ENCODE assay signal across 9 mouse cellular contexts in the genomic region with DNA sequence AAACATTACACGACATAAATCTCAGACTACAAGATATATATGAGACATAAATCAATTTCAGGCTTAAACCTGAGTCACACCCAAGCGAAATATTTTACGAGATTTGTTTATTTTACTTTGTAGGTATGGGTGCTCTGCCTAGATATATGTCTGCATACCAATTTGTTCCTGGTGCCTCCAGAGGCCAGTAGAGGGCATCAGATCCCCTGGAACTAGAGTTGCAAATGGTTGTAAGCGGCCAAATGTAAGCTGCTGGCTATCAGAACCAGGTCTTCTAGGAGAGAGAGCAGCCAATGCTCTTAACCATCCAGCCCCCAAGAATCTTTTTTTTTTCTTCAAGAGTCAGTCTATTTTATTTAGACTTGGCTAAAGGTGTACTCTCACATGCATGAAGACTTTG. TPM values are rescaled to one million over a fixed set of nuclear protein-coding genes. Genes with fewer than 3 reads are reported as not detected.
DNase-seq lines count a peak whose midpoint lies in the region; ATAC-seq and TF ChIP-seq lines count a peak whose summit lies in the region.
"Had no signal": no experiment of that assay in that cellular context is flagged by ENCODE, and none has a peak within 500 bp of the region (broad histone marks: within the 10 kb centered on the region; RNA-seq: fewer than 3 reads in every experiment).

No protein-coding gene starts in this region.

- TF ChIP-seq EP300 in liver, embryonic 14.5 days (IDR thresholded peaks at IDR 0.05; ENCODE audit: low read depth): no peak

- peak; percentile 49 to 50 for DNase-seq in cerebellum, postnatal 14 days
- no peak for DNase-seq in cerebellum, adult 8-10 months
- peak; percentile 26 for DNase-seq in urinary bladder, postnatal 14 days (ENCODE audit: low spot score)
- no peak for DNase-seq in urinary bladder, postnatal 25 days (ENCODE audit: low spot score)
- peak in 2 of 3 experiments; percentile 9 to 22 for DNase-seq in liver, embryonic 14.5 days (ENCODE audit: low read depth in 3 of 3, low spot score in 3 of 3)
- DNase-seq in yolk sac, embryonic 10.5 days (ENCODE audit: low spot score): no peak
- no peak for DNase-seq in adrenal gland, adult 18-20 months (ENCODE audit: low spot score in 2 of 2)

- 79% methylated on average over 4 of the region's 4 CpGs for WGBS in liver, embryonic 14.5 days (ENCODE audit: insufficient replicate concordance)
- WGBS in intestine, embryonic 15.5 days: 73% methylated on average over 4 of the region's 4 CpGs

- no peak for ATAC-seq in liver, embryonic 14.5 days (ENCODE audit: insufficient read depth)
- no peak for ATAC-seq in intestine, embryonic 15.5 days

- no peaks in the 10 kb centered on the region for H3K9me3 ChIP-seq in liver, embryonic 14.5 days (ENCODE audit: control insufficient read depth, low read length)
- H3K9me3 ChIP-seq in intestine, embryonic 15.5 days: no peaks in the 10 kb centered on the region
- H3K9me3 ChIP-seq: stomach, embryonic 15.5 days had no signal

- no peaks in the 10 kb centered on the region for H3K27me3 ChIP-seq in liver, embryonic 14.5 days (ENCODE audit: control insufficient read depth, insufficient read depth, low read length)
- no peaks in the 10 kb centered on the region for H3K27me3 ChIP-seq in intestine, embryonic 15.5 days (replicated peaks)
- H3K27me3 ChIP-seq: stomach, embryonic 15.5 days had no signal

- H3K27ac ChIP-seq in liver, embryonic 14.5 days: no peak overlapping the region
- no peak overlapping the region for H3K27ac ChIP-seq in intestine, embryonic 15.5 days
- H3K27ac ChIP-seq: stomach, embryonic 15.5 days had no signal

- H3K9ac ChIP-seq in liver, embryonic 14.5 days (replicated peaks): no peak overlapping the region
- no peak overlapping the region for H3K9ac ChIP-seq in intestine, embryonic 15.5 days
- H3K9ac ChIP-seq: stomach, embryonic 15.5 days had no signal

- no peak overlapping the region for H3K4me2 ChIP-seq in liver, embryonic 14.5 days (ENCODE audit: low read depth)
- no peak overlapping the region for H3K4me2 ChIP-seq in intestine, embryonic 15.5 days (replicated peaks)
- H3K4me2 ChIP-seq: stomach, embryonic 15.5 days had no signal

- no peak overlapping the region for H3K4me3 ChIP-seq in liver, embryonic 14.5 days (ENCODE audit: insufficient read depth in 1 of 2, low read depth in 2 of 2, low read length in 2 of 2)
- no peak overlapping the region for H3K4me3 ChIP-seq in intestine, embryonic 15.5 days (replicated peaks)
- H3K4me3 ChIP-seq: stomach, embryonic 15.5 days had no signal

- TF ChIP-seq CTCF in liver, embryonic 14.5 days (IDR thresholded peaks at IDR 0.05; ENCODE audit: low read depth): peak; percentile 60

- H3K36me3 ChIP-seq in liver, embryonic 14.5 days (replicated peaks; ENCODE audit: control insufficient read depth, insufficient read depth, low read depth): peaks cover 71% of the 10 kb centered on the region
- H3K36me3 ChIP-seq in intestine, embryonic 15.5 days: peaks cover 9% of the 10 kb centered on the region; the same call in 1 of the 2 replicates

- H3K4me1 ChIP-seq in liver, embryonic 14.5 days (replicated peaks; ENCODE audit: control insufficient read depth in 2 of 2, insufficient read depth in 2 of 2, low read length in 1 of 2): no peaks in the 10 kb centered on the region
- no peaks in the 10 kb centered on the region for H3K4me1 ChIP-seq in intestine, embryonic 15.5 days (replicated peaks)
- H3K4me1 ChIP-seq: stomach, embryonic 15.5 days had no signal

RNA-seq across cellular contexts. Expression of a gene that starts 28.3 kb away (rescaled TPM):
- polyA plus RNA-seq in liver, embryonic 14.5 days (2012; rRNA removed): 0.22 and 0.37 TPM in 2 replicates
- polyA plus RNA-seq in liver, embryonic 14.5 days (2014; fragmentation: Nextera tagmentation; extraction: Ambion mirVana): 0.14 and 0.33 TPM in 2 replicates
- 1 to 10 TPM in 1 of 2 experiments, under 1 TPM in 1; 0.42 to 1.2 TPM for total RNA-seq in adrenal gland, adult 18-20 months (2021)
- polyA plus RNA-seq in intestine, embryonic 15.5 days (2015; fragmentation: Nextera tagmentation; extraction: Ambion mirVana): 73.9 and 82.5 TPM in 2 replicates

RNA-seq across cellular contexts. Expression of a gene that starts 51.7 kb away (rescaled TPM):
- polyA plus RNA-seq in liver, embryonic 14.5 days (2012; rRNA removed): 111 and 120 TPM in 2 replicates
- polyA plus RNA-seq in liver, embryonic 14.5 days (2014; fragmentation: Nextera tagmentation; extraction: Ambion mirVana): 163 and 182 TPM in 2 replicates
- 100 to 1,000 TPM; 676 to 807 TPM for total RNA-seq in adrenal gland, adult 18-20 months (2021)
- 210 and 215 TPM in 2 replicates for polyA plus RNA-seq in intestine, embryonic 15.5 days (2015; fragmentation: Nextera tagmentation; extraction: Ambion mirVana)

Comparison
In these comparisons a context has a peak if more than half of its experiments do, and no peak if none do; other contexts are left out.
1. DNase-seq: peak in cerebellum, postnatal 14 days (2 of 2), urinary bladder, postnatal 14 days (single experiment) and liver, embryonic 14.5 days (2 of 3); none in cerebellum, adult 8-10 months (single experiment), urinary bladder, postnatal 25 days (single experiment), yolk sac, embryonic 10.5 days (single experiment) and adrenal gland, adult 18-20 months (0 of 2).
2. RNA of a gene that starts 28.3 kb away (polyA plus RNA-seq): 73.9 to 82.5 TPM in intestine, embryonic 15.5 days; 0.14 to 0.37 TPM in liver, embryonic 14.5 days; every median in the first group is over 10 times any median in the second.